Mouse (Mus musculus): Measurements from ENCODE around the gene Tenm2.
A peak's percentile ranks its signal among the peaks of the same experiment; 100 is the strongest.

Tenm2 gene

DNA sequence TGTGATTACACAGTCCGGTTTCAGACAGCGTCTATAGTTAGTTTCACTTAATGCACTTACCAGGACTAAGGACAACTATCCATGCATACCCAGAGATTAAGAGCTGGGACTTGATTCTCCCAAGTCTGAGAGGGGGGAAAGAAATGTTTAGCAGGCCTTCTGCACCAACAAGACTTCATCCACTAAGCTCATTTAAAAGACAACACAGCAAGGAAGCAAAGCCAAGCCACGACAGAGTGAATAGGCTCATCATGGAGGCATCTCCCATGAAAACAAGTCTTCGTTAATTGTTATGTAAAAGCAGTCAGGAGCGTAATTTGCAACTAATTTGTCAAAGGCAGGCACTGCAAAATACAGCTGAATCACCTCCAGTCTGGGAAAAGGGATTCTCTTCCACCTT is 682.5 kb downstream of the Tenm2 start:
- no peak for DNase-seq

DNA sequence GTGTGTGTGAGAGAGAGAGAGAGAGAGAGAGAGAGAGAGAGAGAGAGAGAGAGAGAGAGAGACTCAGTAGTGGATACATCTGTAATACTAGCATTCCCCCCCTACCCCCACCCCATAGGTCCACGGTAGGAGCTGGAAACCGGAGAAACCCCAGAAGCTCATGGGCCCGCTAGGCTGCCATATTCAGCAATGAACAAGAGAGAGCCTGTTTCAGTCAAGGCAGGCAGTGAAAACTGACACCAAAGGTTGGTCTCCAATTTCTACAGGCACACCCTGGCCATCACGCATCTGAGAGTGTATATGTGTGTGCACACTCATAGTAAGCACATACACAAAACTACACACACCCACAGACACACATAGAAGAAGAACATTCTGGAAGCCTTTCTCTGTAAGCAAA is 685.1 kb downstream of the Tenm2 start:
- no peak for DNase-seq

DNA sequence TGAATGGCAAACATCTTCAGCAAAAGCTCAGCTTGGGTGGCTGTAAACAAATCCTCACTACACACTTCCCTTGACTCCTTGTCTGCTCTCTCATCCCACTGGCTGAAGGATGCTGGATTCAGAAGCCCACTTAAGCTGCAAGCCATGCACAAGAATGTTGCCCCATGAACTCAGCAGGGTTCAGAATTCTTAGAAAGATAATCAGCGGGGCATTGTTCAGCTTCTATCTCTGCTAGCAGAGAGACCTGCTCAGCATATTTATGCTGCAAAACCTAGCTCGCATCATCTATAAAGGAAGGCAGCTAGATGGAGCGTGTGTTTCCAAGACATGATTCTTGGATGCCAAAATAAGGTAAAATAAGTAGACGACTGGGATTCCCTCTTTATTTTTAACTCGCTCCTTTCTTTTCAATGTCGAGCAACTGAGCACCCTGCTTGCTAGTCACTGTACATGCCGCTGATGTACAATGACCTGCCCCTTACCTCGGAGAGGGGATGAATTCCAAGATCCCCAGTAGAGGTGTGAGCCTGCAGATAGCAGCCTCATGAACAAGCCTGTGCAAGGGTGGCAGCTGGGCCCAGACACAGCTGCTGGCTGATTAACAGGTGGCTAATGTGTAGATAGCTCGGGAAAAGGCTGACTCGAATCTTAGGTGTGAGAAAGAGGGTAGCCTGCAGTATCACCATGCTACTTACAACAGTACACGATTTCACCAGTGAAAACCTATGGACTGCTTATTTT is 686.2 kb downstream of the Tenm2 start:
- no peak for DNase-seq

DNA sequence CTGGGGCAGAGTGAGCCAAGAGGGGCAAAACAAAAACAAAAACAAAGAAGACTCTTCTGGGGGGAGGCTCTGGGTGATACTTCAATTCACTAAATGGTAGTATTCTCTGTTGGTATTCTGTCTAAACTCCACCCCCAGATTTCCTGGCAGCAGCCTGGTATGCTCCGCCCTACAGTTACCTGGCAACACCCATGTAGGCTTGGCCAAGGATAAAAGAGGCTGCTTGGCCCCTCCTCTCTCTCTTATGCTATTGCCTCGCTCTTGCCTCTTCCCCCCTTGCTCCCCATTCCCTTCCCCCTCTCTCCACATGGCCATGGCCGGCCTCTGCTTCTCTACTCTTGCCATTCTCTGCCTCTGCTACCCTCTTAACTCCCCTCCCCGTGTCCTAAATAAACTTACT is 687.6 kb downstream of the Tenm2 start:
- DNase-seq, result no peak

DNA sequence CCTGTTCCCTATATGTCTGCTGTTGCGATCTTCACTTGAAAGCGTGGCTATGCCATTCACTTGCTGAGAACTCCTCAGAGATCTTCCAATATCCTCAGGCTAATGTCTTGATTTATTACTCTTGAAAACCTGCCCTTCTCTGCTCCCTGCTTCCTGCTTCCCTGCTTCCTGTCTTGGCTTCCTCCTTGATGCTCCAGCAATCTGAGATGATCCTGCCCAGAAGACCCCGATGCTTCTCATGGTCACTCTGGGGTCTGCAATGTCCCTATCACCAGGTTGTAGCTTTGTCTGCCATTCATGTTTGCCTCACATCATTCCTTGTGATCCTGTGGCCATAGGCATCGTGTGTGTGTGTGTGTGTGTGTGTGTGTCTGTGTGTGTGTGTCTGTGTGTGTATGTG is 697.6 kb downstream of the Tenm2 start:
- no peak for DNase-seq

DNA sequence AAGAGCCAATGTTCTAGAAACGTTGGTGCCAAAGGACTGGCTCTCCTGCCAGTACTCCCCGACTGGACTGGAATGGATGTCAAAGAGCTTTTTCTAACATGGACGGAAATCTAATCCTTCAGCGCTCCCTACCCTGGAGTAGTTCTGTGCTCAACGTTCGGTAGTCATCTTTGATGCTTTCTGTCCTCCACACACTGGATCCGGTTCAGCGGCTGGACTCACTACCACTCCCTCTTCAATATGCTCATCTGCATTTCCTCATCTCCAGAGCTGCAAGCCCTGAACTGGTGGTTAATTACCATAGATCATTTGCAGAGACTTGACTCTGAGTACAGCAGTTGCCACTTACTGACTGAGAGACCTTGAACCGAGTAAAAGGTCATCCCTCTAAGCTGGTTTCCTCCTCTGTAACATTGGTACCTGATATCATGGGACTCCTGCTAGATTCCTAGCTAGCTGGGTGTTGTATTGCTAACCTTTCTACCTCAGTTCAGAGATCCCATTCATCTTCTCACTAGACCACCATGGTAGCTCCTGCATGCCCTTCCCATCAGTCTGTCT is 698.1 kb downstream of the Tenm2 start:
- DNase-seq, result no peak

DNA sequence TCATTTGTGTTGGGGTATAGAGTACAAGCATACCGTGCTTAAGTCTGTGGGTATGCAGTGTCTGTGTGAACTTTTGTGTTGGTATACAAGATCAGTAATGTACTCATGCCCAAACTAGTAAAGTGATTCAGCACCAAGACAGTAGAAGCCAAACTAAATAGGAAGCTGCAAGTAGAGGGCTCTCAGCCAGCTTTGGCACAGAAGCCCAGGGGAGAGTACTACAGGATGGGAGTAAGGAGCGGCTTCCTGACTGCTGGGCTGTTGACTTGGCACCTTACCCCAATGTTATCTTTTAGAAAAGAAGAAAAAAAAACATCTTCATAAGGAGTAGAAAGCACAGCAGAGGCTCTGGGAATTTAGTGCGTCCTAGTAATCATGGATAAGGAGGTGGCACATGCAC is 700.2 kb downstream of the Tenm2 start:
- DNase-seq, result peak; percentile 25

DNA sequence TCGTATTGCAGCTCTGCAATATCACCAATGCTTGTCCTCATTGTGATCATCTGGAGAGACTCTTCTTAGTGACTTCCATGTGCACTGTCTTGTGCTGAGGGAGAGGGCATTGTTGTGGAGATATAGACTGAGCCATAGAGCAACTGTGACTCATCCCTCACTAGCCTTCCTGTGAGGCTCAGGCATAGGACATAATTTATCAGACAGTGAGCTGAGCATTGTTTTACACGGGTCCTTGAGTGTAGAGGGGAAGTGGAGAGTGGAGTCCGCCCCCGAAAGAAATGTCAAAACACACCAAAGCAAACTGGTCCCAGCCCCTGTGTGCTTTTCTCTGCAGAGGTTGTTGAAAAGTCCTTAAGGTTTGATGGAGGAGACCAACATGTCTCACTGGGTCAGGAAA is 704.1 kb downstream of the Tenm2 start:
- no peak for DNase-seq

DNA sequence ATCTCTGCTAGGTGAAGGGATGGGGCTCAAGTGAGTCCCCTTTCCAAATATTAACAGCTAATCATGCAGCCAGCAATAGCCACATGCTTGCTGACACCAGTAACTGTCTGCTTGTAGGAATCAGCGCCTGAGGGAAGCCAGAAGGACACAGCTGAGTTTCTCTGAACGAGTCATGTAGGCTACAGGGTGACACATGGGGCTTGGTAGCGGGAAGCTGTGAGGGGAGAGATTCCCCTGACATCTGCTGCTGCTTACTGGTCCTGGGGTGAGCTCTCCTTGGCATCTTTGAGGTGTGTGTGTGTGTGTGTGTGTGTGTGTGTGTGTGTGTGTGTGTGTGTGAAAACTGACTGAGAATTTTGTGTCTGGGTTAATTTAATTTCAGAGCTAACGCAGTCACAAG is 708.3 kb downstream of the Tenm2 start:
- no peak for DNase-seq

DNA sequence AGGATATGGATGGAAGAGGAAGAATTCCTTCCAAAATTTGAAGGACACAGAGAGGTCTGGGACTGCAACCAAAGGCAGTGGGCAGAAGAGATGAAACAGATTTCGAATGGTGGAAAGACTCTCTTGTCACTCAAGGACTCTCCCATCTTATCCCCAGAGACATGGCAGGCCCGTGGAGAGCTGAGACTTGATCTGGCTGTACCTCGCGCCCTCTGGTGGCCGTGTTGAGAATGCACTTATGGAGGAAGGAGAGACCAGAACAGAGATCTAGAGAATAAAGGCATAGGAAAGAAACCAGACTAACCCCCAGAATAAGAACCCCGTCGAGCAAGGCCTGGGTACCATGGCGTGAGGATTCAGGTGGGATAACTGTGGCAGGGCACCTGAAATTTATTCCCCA is 709.4 kb downstream of the Tenm2 start:
- DNase-seq, result peak; percentile 81

DNA sequence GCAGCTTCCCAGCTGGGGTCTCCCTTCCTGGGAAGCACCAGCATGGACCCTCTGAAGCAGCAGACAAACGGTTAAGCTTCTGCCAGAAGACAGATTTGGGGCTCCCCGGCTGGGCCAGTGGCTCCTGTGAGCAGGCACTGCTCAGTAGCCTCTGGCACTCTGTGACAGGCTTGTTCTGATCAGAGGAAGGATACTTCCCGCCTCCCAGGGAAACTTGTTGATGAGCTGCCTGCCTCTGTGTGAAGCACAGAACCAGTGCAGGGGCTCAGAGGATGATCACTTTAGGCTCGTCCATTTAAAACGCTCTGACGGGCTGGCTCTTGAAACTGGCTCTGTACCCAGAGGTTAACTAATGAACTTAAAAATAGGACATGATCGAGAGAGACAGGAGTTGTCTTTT is 723.3 kb downstream of the Tenm2 start:
- DNase-seq, result no peak

DNA sequence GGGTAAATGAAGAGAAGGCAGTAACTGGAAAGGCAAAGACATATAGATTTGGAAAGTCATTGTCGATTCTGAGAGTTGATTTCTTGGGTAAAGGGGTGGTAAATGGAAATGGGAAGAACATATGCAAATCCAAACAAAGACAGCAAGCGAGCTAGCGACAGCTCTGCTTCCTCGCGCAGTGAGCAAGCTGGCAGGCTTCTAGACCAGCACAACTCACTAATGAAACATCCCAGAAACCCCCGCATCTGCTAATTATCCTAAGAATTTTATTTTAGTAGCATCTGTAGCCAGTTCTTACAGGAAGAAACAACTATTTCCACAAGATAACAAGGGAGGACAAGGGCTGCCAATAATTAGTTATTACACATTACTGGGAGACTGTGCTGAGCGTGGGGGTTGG is 727.5 kb downstream of the Tenm2 start:
- no peak for DNase-seq

DNA sequence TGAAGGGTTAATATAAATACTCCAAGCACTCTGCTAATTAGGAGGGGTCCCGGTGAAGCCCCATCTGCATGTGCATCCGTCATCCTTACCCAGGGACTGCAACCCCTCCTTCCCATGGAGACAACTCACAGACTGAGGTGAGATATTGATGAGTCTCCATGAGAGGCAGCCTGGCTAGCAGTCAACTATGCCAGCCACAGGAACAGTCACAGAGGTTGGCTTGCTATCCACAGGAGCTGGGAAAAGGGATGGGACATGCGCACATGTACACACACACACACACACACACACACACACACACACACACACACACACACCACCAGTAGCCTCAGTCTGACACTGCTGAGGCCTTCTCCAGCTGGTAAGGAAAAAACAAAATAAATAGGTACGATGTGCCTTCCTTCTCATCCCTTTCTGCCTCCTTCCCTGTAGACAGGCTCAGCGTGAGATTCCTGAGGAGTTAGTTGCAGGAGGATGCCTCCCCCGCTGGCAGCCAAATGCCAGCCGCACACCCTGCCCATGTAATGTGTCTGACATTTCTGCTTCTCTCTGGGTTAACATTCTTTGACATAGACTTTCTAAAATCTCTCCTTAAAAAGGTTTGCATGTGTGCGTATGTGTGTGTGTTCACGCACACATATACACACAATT is 740.7 kb downstream of the Tenm2 start:
- DNase-seq, result no peak

DNA sequence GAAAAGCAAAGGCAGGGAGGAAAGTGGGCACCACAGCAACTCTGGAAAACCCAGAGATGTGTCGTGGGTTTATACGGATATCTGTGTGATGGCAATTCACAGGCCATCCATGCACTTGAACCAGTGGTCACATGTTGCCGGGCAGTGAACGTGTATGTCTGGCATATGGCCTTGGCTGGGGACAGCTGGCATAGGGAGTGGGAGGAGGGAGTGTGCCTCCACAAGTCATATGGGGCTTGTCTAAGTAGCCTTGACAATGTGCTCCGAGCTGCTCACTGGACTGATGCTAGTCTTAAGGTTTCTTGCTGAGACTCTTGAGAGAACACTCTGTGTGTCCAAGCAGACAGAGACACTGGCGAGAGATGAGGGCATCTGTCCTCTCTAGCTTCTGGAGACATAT is 743.5 kb downstream of the Tenm2 start:
- DNase-seq, result no peak

DNA sequence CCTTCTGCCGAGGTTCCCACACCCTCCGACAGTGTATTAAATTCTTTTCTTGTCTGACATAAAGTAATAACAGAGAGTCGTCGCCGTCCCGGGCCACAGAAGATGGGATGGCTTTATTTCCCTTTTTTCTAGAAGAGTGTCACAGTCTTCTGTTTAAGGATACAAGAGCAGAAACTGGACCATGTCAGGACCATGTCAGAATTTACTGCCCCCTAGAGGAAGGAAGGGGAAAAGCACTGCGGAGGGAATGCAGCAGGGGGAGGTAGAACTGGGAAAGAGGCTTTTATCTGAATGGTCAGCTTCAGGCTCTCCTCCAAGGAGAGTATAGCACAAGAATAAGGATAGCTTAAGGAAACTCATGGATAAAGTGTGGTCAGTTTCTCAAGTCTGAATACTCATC is 745.7 kb downstream of the Tenm2 start:
- peak; percentile 1 for DNase-seq

DNA sequence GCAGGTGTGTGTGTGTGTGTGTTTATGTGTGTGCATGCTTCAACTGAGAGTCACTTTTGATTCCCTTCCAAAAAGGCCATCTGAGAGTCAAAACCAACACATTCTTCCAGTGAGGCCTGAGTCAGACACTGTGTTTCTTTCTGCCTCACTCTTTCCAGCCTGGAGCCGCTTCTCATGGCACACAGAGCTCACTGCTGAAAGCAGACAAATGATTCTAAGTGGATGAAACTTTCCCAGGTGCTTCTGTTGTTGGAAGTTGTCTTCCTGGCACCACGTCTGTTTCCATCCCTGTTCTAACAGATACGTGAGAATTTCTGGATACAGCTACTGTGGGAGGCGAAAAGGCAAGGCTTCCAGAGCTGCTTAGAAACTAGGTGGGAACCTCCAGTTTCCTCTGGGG is 747.1 kb downstream of the Tenm2 start:
- DNase-seq, result no peak

DNA sequence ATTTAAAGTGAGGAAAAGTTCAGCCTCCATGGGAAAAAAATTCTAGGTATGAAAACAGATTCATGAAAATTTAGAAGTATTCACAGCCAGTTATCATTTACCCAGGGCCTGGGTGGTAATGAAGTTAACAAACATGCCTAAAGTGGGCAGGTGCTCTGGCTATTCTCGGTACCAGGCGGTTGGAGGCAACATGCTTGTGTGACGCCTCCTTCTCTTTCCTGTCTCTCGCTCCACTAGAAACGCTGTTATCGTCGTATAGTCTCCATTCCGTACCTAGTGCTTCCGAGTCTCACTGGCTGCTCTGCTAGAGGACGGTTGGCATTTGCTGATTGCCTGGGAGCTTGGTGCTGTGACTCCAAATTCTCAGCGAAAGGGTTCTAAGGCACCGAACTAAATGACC is 749.7 kb downstream of the Tenm2 start:
- DNase-seq, result no peak

DNA sequence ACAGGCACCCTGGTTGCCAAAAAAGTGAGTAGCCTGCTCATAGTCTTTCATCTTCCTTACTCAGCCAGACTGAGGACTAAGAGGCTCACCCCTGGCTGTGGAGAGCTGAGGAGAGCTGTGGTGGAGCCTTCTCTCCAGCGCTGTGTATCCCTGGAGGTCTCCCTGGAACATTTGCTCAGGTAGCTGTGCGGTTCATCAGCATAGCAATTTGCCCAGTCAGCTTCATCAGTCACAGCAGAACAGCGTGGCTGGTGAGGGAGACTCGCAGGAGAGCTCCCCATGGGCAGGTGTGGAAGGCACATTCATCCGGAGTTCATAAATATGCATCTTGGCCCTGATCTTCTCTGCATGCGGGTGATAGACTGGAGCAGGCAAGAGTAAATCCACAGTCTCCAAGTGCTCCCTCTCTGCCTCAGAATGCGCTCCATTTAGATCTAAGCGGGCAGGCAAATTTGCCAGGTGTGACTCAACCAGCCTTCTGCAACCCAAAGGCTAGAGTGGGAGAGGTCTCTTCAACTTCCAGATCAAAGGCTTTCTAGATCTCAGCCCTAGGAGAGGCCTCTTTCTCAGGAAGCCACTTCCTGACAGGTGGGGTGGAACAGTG is 751.2 kb downstream of the Tenm2 start:
- DNase-seq, result no peak

DNA sequence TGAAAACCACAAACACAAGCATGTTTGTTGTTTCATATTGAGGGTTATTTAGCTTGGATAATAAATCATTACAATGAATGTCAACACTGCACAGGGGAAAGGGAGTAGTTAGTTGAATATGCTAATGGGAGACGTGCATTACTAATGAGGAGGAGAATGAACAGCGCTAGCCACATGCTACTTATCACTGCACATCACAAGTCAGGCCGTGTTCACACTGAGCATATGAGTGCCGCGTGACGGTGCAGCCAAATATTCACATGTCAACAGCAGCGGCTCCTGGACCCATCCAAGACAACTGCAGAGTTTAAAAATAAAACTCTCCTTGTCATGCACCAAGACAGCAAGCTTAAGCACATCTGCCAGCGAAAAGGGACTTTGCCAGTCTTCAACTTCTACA is 753.6 kb downstream of the Tenm2 start:
- peak; percentile 2 for DNase-seq

DNA sequence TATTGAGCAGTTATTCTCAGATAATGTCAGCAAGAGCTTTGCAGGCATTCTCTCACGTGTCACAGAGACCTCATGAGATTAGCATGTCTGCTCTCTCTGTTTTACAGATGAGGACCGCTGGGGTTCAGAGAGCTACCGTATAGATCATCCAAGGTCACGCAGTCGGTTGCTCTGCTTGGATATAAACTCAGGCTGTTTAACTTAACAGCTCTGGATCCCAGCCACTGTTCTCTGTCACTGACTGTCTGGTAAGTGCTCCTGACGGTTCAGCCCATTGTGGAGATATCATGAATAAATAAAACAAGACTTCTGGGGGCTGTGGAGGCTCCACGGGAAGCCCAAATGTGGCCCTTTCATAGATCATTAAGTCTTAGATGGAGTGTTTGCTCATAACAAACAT is 754.2 kb downstream of the Tenm2 start:
- no peak for DNase-seq

DNA sequence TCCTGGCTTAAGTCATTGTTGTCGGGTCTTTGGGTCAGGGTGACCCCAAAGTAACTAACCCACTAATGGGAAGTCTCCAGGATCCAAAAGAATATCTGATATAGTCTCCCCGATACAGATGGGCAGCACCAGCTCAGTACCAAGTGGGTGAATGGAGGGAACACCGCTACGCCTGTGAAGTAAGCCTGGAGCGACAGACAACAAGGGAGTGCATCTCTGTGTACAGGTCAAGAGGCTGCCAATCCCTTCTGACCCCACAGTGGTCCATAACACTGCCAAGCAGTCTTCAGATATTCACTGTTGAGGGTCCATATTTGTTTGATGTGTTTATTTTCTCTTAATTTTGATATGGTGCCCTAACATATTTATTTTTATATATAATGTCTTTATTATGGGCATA is 754.7 kb downstream of the Tenm2 start:
- no peak for DNase-seq

DNA sequence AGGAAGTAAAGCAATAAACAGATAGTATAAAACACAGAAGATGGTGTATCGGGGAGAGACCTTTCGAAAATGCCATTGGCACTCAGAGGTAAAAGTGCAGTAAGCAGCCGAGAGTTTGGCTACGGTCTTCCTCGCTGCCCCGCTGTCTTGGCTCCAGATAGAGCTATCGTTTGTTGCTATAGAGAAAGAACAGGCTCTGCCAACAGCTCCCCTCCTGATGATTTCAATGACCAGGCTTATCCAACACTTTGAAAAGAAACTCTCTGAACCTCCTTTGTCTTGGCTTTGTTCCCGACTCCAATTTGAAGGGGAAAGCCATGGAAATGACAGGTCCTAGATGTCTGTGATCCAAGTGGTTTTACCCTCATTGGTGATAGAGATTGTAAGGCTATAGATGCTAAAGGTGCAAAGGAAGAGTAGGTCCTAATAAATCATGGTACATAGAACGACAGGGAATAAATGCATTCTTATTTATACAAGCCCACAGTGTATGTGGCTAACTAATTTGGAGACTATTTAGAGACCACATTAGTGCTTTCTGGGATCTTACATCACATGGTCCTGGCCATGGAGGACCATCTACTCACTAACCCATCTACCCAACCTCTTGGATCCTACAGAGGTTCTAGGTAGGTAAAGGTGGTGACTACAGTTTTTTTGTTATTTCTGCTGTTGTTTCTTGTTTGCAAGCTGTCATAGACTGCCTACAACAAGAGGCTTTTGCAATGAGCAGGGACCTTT is 765.8 kb downstream of the Tenm2 start:
- DNase-seq, result no peak

DNA sequence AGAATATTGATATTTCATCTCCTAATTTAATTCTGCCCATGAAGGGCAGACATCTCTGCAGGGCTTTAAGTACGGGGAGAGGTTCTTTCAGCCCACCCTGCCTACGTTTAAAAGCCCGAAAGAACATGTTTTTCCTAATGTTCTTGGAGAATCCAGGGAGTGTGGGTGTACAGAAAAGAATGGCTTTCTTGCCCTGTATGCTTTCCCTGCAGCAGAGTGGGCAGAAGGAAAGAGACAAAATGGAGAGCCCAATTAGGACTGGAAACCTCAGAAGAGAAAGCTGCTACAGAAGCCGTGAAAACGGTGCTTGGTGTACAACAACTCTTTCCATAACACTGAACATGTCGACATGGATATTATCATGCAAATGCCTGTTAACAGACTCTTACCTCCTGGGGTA is 777.3 kb downstream of the Tenm2 start:
- DNase-seq, result no peak

DNA sequence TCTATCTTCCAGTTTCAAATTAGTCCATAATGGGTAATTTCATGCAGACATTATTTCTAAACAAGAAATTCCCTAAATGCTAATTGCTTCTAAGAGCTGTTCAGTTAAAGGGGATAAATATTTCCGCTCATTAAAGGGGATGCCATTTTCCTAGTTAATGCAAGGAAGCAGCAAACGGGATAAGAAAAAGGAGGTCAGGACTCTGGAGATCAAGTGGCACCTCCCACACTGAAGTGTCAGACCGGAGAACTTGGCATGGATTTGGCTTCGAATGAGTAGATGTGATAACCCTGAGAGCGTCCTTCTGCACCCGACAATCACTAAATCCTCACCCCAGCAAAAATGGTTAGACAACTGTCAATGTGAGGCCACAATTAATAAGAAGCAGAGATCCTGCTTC is 781.7 kb downstream of the Tenm2 start:
- no peak for DNase-seq

Data from lung, postnatal 36 days (tissue).